Mouse (Mus musculus) midbrain, embryonic 16.5 days (tissue): ENCODE measurements around the gene Chst12. TPM values are rescaled to one million over a fixed set of nuclear protein-coding genes. Genes with fewer than 3 reads are reported as not detected.
A peak's percentile ranks its signal among the peaks of the same experiment; 100 is the strongest.

Source experiments
- ATAC-seq: fragments of 200-750 bp; cut with Nextera tagmentation; 2 replicates; pipeline ENCODE4 v1.8.0; 2017; ENCODE audit warnings: moderate TSS enrichment
- H3K27ac ChIP-seq: fragments of 300-500 bp; sonication (generic); 2 replicates; pipeline ENCODE4 v1.5.1; 2014; ENCODE audit warnings: mild to moderate bottlenecking, low read length, mixed read lengths
- H3K27me3 ChIP-seq: fragments of 300-500 bp; sonication (generic); 2 replicates; pipeline ENCODE4 v1.6.1; 2014; ENCODE audit warnings: low read depth, low read length, mixed read lengths; ENCODE audit not compliant: control insufficient read depth, insufficient read depth
- H3K36me3 ChIP-seq: fragments of 300-500 bp; sonication (generic); 2 replicates; pipeline ENCODE4 v1.6.1; 2014; ENCODE audit warnings: mild to moderate bottlenecking, low read length, moderate library complexity, mixed read lengths; ENCODE audit not compliant: control insufficient read depth, insufficient read depth
- H3K4me1 ChIP-seq: fragments of 300-500 bp; sonication (generic); 2 replicates; pipeline ENCODE4 v1.6.1; 2014; ENCODE audit warnings: mild to moderate bottlenecking, low read length, mixed read lengths; ENCODE audit not compliant: control insufficient read depth, insufficient read depth
- H3K4me2 ChIP-seq: fragments of 300-500 bp; sonication (generic); 2 replicates; pipeline ENCODE4 v1.6.1; 2014; ENCODE audit warnings: mild to moderate bottlenecking, low read length, mixed read lengths
- H3K4me3 ChIP-seq: fragments of 300-500 bp; sonication (generic); 2 replicates; pipeline ENCODE4 v1.5.1; 2014; ENCODE audit warnings: low read depth, mild to moderate bottlenecking, low read length, moderate library complexity, mixed read lengths
- H3K9ac ChIP-seq: fragments of 300-500 bp; sonication (generic); 2 replicates; pipeline ENCODE4 v1.6.1; 2014; ENCODE audit warnings: low read depth, low read length, mixed read lengths
- H3K9me3 ChIP-seq: fragments of 300-500 bp; sonication (generic); replicated peaks from 2 replicates; pipeline ENCODE4 v1.6.1; 2014; ENCODE audit warnings: mild to moderate bottlenecking, low read length, mixed read lengths; ENCODE audit not compliant: control insufficient read depth, poor library complexity, severe bottlenecking
- WGBS: fragments of 180-500 bp; shearing (Covaris S2); extraction: QIAGEN DNeasy Blood & Tissue Kit; methylation state at CpG from one replicate; pipeline ENCODE4 v1.1.7; 2014; 5-methylcytosine and 5-hydroxymethylcytosine counted together
- polyA plus RNA-seq: library from polyadenylated mRNA; unstranded; fragments of >200 nt; fragmentation: Nextera tagmentation; extraction: Ambion mirVana; gene quantifications from 2 replicates; pipeline ENCODE4 v1.2.1, GENCODE M21; 2015

Gene Chst12
- polyA plus RNA-seq, 1 experiment from 2014 or later, result 30.6 TPM

GRCm38 (mm10) chr5:140513921-140514320 lies 8.6 kb downstream of the Chst12 start:
- no peak for ATAC-seq
- no peaks in the 10 kb centered on the region for H3K9me3 ChIP-seq
- no peaks in the 10 kb centered on the region for H3K27me3 ChIP-seq
- H3K27ac ChIP-seq, result no peak overlapping the region
- 72% methylated on average over 8 of the region's 8 CpGs for WGBS
- H3K4me1 ChIP-seq, result peaks cover 8% of the 10 kb centered on the region
- H3K36me3 ChIP-seq, result no peaks in the 10 kb centered on the region
- H3K9ac ChIP-seq, result no peak overlapping the region
- no peak overlapping the region for H3K4me3 ChIP-seq
- H3K4me2 ChIP-seq, result no peak overlapping the region

DNA sequence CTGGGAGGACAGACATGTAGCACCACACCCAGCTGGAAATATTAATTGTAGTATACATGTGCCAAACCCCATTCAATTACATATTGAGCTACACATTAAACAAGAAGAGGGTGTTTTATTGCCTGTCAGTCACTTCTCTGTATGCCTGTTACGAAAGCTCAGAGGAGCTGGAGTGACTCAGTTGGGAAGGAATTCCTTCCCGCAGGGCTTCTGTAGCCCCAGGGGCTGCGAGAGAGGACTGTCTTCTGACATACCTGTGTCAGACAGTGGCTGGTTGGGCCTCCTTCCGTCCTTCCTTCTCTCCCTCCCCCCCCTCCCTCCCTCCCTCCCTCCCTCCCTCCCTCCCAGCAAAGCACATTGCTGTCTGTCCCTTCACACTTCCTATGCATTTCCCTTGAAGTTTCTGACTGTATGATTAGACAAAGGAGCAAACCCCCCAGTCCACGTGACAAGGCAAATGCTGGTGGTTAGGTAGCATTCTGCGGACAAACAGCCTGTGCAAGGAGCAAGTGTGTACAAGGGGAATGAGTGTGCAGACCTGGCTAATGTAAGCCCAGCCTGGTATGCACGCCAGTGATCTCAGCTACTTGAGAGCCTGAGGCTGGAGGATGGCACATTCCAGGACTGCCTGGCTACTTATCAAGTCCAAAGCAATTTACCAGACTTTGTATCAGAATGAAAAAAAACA lies 9.6 kb downstream of the Chst12 start:
- Histone ChIP-seq H3K27me3 (no peaks in the 10 kb centered on the region), H3K9me3 (no peaks in the 10 kb centered on the region), H3K27ac (no peak overlapping the region; the same call in 1 of the 2 replicates), H3K36me3 (no peaks in the 10 kb centered on the region), H3K4me3 (no peak overlapping the region), H3K9ac (no peak overlapping the region), H3K4me2 (no peak overlapping the region), H3K4me1 (peaks cover 6% of the 10 kb centered on the region)
- ATAC-seq, result no peak
- 55% methylated on average over 7 of the region's 7 CpGs for WGBS

GRCm38 (mm10) chr5:140517159-140517920 lies 12.0 kb downstream of the Chst12 start:
- Histone ChIP-seq H3K4me3 (no peak overlapping the region), H3K4me2 (no peak overlapping the region)
- 90% methylated on average over 21 of the region's 21 CpGs for WGBS

GRCm38 (mm10) chr5:140517921-140518230 lies 12.5 kb downstream of the Chst12 start:
- 84% methylated on average over 4 of the region's 4 CpGs for WGBS
- no peak overlapping the region for H3K9ac ChIP-seq
- H3K4me2 ChIP-seq, result no peak overlapping the region
- H3K4me3 ChIP-seq, result no peak overlapping the region
- H3K27ac ChIP-seq, result no peak overlapping the region
- ATAC-seq, result no peak
- H3K27me3 ChIP-seq, result no peaks in the 10 kb centered on the region
- H3K36me3 ChIP-seq, result no peaks in the 10 kb centered on the region
- no peaks in the 10 kb centered on the region for H3K9me3 ChIP-seq
- H3K4me1 ChIP-seq, result no peaks in the 10 kb centered on the region; the same call in none of the 2 replicates

More at GRCm38 (mm10) chr5:140517159-140517920, 12.0 kb downstream of the Chst12 start:
- Histone ChIP-seq H3K9me3 (no peaks in the 10 kb centered on the region), H3K27ac (no peak overlapping the region), H3K36me3 (no peaks in the 10 kb centered on the region), H3K27me3 (no peaks in the 10 kb centered on the region), H3K9ac (no peak overlapping the region), H3K4me1 (no peaks in the 10 kb centered on the region; the same call in none of the 2 replicates)
- no peak for ATAC-seq

DNA sequence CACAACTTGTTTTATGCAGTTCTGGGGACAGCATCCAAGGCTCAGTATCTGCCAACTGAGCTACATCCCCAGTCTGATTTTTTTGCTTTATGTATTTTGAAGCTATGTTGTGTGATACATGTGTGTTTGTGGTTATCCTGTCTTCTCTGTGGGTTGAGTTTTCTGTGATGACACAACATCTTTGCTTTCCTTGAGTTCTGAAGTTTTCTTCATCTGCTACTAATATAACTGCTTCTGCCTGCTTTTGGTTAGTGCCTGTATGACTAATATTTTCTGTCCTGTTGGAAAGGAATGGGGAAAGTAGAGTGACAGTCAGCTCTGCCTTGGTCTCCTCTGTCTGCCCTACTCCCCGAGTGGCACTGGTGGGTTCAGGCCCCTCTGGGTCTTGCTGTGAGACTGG lies 15.8 kb downstream of the Chst12 start:
- Histone ChIP-seq H3K27ac (no peak overlapping the region), H3K9me3 (no peaks in the 10 kb centered on the region; the same call in 1 of the 2 replicates), H3K4me3 (no peak overlapping the region), H3K9ac (no peak overlapping the region), H3K4me2 (no peak overlapping the region), H3K36me3 (peaks cover 18% of the 10 kb centered on the region), H3K4me1 (no peaks in the 10 kb centered on the region), H3K27me3 (no peaks in the 10 kb centered on the region)
- ATAC-seq, result no peak
- 89% methylated on average over 1 of the region's 1 CpGs for WGBS

GRCm38 (mm10) chr5:140526754-140527153 lies 21.4 kb downstream of the Chst12 start:
- no peaks in the 10 kb centered on the region for H3K4me1 ChIP-seq
- H3K27ac ChIP-seq, result no peak overlapping the region
- H3K9me3 ChIP-seq, result no peaks in the 10 kb centered on the region; the same call in 1 of the 2 replicates
- no peaks in the 10 kb centered on the region for H3K27me3 ChIP-seq
- peaks cover 18% of the 10 kb centered on the region for H3K36me3 ChIP-seq
- WGBS, result 48% methylated on average over 2 of the region's 2 CpGs
- H3K4me3 ChIP-seq, result no peak overlapping the region
- no peak overlapping the region for H3K9ac ChIP-seq
- H3K4me2 ChIP-seq, result no peak overlapping the region
- no peak for ATAC-seq

- Histone ChIP-seq H3K4me2 (no peak overlapping the region), H3K27ac (no peak overlapping the region), H3K4me3 (no peak overlapping the region), H3K9ac (no peak overlapping the region), H3K36me3 (no peaks in the 10 kb centered on the region), H3K9me3 (no peaks in the 10 kb centered on the region), H3K4me1 (peaks cover 4% of the 10 kb centered on the region; the same call in 1 of the 2 replicates), H3K27me3 (no peaks in the 10 kb centered on the region)
- 76% methylated on average over 13 of the region's 13 CpGs for WGBS
- no peak for ATAC-seq
These were observed 32.8 kb downstream of the Chst12 start for GRCm38 (mm10) chr5:140538111-140538683.

DNA sequence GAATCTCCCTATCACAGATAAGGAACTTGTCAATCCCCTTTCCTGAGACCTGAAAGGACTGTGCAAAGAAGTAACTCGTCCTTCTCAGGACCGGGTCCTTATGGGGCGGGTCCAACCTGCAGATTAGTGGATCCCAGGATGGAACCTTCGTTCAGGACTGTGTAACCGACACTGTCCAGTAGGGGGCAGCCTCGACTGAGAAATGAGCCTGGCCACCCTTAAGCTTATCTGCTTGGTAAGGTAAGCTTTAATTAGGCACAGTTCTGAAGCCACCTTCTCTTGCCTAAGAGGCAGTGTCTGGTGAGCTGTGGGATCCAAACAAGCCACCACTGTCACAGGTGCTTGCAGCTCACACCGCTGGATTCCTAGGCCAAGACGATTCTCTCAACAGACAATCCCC lies 34.8 kb downstream of the Chst12 start:
- 0 out of 2 replicates have a peak, but pooled peaks have one; percentile 19 for ATAC-seq
- WGBS, result 13% methylated on average over 8 of the region's 8 CpGs

More for the DNA sequence above, 34.8 kb downstream of the Chst12 start:
- no peaks in the 10 kb centered on the region for H3K9me3 ChIP-seq
- H3K36me3 ChIP-seq, result no peaks in the 10 kb centered on the region
- no peak overlapping the region for H3K9ac ChIP-seq
- no peak overlapping the region for H3K4me3 ChIP-seq
- peaks cover 4% of the 10 kb centered on the region; the same call in 1 of the 2 replicates for H3K4me1 ChIP-seq
- no peaks in the 10 kb centered on the region for H3K27me3 ChIP-seq
- no peak overlapping the region for H3K27ac ChIP-seq
- no peak overlapping the region for H3K4me2 ChIP-seq
